Mouse (Mus musculus): ENCODE results near the gene Fam19a4. TPM values are rescaled to one million over a fixed set of nuclear protein-coding genes. Genes with fewer than 3 reads are reported as not detected.

Fam19a4 gene
- under 1 TPM; 0.23 to 0.46 TPM for total RNA-seq (2021)
- long read RNA-seq, experiment 1: 0 reads
- long read RNA-seq, experiment 2, partial matches to known transcripts: 0 of 1 reads
- long read RNA-seq, experiment 2, other reads (novel, unspliced or antisense): 0 of 1 reads

DNA sequence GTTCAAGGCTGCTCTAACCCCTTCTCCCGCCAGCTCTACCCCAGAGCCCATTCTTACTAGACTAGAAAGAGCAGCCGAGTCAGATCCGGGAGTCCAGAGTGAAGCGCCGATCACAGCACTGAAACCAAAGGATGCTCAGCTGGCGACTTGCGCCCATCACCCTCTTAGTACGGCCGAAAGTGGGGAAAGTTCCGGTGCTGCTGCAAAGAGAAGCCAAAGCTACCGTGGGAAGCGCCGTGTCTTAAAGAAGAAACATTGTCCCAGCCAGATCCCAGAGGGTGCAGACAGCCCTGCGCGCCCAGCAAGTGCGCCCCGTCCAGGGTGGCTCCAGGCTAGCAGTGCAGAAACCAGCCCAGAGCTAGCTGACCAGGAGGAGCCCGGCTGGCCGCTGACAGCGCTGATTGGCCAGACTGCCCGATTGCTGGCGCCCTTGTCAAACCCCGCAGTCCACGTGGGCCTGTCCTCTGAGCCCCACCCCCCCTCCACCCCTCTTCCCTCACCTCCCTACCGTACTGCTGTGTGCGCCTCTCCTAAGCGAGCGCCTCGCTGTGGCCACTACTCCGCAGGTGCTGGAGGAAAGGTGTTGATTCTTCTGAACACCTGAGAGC is at the start of gene Fam19a4:
Gene Fam19a4 (minus strand): TSS at position 340 of the 608 bp plus-strand sequence.
- DNase-seq: no peak

DNA sequence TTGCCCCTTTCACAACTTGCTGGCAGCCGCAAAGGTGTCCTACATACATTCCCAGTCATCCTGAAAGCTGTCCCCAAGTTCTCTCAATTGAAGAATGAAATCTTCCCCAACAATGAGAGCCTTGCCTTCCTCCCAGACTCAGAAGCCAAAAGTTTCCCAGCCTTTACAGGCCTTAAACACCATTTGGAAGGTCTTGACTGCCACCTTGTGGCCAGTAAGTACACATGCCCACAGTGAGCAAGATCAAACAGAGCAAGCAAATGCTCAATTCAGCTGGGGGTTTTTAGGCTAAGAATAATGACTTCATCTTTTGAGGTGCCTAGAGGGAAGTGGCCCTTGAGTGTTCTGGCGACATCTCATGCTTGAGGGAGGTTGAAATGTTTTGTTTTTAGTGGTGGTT is 46.6 kb upstream of the Fam19a4 start:
- no peak for DNase-seq

DNA sequence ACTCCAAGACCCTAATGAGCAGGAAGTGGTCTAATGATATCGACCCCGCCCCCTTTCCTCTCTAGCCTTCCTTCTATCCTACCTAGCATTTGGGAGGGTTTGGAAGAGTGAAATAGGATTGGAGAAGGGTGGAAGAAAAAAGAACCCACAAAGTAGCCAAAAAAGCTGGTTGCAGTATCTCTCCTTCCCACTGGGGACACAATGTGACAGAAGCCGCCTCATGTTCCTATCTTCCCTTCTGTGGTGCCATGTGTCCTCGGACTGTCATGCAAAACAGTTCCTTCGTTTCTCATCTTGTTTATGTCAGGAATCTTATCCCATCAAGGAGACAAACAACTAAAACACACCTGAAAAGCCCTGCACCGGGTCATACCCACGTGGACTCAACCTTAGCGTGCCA is 45.9 kb upstream of the Fam19a4 start:
- no peak for DNase-seq

DNA sequence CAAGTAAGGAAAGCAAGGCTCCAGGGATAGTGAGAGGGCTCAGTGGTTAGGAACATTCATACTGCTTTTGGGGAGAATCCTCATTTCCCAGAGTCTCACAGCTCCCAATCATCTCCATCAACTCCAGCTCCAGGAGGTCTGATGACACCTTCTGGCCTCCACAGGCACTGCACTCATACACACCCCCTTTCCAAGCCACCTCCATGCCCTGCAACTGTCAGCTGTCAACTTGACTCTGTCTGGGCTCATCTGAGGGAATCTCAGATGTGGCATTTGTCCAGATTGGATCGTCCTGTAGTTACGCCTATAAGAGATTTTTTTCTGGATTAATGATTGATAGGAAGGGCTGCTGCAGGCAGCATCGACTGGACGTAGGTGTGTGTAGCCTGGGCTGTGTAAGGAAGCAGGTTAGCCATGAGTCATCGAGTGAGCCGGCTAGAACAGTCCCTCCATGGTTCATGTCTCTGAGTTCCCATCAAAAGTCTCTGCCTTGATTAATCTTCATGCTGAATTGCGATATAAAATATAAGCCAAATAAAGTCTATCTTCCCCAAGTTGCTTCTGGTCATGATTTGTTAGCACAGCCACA is 44.1 kb upstream of the Fam19a4 start:
- DNase-seq: no peak

DNA sequence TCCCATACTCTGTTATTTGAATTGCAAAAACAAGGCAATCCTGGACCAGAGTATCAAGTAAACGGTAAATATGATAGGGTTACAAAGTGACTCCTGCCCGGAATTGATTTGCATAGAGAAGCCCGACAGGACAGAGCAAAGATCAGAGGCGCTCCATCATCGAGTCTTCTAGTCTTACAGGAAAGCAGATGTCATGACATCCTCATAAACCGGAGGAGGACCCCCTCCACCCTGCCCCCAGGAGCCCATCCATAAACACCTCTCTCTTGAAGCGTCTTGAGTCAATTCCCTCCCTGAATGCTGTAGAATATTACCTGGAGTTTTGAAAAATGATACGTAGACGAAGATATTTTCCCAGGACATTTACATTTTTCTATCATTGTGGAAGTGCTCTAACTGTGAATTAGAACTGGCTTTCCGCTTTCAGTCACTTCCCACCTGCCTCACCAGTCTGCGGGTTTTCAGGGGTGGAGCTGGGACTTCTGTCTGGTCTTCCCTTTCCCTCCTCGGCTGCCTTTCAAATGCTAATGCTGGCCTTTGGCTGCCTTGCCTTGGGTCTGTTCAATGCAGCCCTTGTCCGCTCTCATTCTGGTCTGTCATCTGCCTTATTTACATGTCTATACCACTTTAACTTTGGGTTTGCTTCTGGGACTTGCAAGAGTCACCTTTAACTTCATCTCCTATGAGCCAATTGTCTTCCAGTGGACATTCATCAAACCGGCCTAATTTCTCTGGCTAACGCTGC is 41.9 kb upstream of the Fam19a4 start:
- DNase-seq: no peak

DNA sequence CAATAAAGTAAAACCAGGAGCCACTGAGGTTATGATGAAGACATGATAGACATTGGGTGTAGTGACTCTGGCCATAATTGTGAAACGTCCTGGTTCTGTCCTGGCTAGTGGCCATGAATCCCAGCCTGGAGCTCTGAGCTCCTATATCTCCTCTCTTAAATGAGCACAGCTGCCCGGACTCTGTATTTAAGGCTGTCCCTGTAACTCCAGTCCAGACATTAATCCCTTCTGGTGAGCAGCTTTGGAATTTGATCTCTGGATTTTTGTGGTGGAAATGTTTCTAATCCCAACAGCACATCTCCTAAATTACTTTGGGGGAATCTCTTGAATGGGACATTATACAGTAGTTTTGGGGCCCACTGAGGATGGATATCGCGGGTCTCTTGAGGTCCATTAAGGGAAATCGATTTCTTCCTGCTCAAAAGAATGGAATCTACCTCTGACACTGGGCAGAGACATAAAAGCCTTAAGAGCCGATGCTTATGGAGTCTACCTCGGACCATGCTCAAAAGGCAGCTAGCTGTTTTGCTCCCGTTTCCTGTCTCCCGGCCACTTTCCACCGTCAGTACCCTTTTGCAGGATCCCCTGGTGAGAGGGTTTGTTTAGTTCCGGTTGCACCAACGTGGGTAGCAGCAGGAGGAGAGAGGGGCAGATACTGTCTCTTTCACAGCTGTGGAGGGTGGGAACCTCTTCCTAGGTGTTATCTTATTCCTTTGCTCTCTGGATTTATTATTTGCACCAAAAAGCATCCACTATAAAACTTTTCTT is 41.2 kb upstream of the Fam19a4 start:
- no peak for DNase-seq

DNA sequence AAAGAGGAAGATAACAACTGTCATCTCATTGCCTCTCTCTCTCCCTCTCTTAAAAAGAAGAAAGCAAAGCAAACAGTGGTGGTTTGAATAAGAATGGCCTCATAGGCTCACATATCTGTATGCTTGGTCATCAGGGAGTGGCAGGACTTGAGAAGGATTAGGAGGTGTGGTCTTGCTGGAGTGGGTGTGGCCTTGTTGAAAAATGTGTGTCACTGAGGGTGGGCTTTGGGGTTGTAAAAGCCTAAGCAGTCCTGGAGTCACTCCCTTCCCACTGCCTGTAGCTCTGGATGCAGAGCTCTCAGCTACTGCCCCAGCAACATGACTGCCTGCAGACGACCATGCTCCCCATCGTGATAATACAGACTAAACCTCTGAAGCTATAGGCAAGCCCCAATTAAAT is 22.1 kb upstream of the Fam19a4 start:
- no peak for DNase-seq

DNA sequence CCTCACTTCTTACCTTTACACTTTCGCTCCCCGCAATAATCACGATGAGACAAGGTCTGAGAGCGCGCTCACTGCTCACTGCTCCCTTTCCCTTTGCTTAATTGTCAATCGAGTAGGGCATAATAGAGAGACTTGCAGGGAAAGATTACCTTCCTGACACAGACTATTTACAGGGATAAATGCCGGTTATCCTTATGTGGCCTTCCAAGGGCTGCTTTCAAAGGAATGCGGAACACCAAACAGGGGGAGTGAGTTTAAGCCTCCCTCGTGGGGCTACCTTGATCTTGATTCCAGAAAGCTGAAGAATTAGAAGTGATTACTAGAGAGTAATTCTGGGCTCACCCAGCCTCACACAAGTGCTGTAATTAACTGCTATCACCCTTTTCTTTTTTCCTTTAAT is 19.8 kb upstream of the Fam19a4 start:
- no peak for DNase-seq

DNA sequence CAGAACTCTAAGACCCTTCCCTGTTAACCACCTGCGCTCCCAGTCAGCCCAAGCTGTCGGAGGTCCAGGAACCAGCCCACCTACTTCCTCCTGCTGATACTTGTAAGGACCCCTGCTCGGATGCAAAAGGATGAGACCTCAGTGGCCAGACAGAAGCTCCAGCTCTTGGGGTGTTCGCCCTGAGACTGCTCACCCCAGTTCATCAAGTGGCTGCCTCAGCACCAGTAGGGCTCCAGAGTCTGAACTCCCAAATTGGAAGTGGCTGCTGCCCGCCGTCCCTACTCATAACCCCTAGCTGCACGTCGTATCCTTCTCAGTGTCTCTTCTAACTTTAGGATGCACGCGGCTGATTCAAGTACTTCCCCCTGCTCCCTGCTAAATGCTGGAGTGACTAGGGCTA is 614 bp downstream of the Fam19a4 start:
- no peak for DNase-seq

DNA sequence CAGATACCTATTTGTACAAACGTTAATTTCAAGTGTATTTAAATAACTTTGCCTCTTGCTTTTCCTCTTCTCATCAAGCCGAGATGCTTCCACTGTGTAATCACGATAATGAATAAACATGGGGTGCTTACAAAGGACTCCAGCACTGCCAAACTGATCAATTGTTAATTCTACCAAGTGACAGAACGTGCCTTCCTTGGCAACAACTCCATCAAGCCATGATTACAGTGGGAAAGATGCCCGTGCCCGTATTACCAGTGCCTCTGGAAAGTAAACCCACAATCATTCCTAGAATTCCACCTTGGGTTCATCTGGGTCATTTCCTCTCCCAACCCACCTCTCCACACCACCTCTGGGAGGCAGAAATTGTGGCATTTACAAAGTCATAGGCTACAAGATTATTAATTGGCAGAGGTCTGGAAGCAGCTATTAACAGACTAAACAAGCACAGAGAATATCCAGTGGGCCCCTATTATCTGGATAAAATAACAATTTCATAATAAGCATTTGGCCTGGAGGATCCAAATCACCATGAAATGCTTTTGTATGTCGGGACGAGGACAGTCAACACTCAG is 7.9 kb downstream of the Fam19a4 start:
- no peak for DNase-seq

DNA sequence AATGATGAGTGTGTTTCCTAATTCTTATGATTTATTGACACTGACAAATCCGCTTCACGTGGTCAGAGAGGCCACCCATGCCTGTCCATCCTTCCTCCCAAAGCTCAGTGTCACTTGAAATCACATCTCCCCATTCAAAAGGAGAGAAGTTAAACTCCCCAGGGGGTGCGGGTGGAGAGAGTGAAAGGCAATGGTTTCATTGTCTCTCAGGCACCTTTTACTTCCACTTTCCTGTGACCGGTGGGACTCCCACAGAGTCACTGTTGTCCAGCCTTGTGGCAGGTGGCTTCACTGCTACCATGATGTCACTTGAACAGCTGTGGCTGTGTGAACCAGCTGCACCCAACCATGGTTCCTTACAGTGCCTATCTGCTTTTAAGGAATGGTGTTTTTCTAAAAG is 11.8 kb downstream of the Fam19a4 start:
- DNase-seq: no peak

DNA sequence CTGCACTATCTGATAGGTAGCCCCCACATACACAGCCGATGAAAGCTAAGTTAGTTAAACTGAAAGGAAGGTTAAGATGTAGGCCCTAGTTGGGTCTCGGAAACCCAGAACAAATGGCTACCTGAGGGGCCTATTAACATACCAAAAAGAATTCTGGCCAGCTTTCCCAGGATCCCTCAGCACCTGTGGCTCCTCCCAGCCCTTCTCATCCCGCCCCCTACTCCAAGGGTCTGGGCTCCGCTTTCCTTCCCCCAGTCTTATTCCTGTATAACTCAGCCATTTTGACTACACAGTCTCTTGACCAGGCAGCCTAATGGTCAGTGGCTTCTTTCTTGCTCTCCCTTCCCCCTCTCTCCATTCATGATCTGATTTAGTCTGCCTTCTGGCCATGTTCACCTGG is 13.7 kb downstream of the Fam19a4 start:
- no peak for DNase-seq

DNA sequence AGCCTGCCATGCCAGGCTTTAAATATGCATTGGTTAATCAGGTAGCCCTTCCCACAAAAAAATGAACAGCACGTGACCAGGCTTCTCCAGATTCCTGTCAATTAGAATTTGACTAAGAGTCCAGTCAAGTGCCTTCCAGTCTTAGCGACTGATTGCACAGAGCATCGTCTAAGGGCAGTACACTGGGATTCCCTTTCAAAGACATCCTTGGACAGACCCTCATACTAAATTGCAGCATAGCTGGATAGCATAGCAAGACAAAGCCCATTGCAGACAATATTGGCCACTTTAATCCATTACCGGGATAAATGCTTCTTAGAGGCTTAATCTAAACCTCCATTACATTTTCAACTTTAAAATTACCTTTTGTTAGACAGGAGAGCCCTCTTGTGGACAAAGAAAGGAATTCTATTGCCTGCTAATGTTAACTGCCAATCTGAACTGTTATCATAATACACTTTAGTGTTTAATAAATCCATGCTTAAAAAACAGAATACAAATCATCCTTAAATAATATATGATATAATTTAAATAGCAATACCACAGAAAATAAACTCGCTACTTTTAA is 33.0 kb downstream of the Fam19a4 start:
- no peak for DNase-seq

DNA sequence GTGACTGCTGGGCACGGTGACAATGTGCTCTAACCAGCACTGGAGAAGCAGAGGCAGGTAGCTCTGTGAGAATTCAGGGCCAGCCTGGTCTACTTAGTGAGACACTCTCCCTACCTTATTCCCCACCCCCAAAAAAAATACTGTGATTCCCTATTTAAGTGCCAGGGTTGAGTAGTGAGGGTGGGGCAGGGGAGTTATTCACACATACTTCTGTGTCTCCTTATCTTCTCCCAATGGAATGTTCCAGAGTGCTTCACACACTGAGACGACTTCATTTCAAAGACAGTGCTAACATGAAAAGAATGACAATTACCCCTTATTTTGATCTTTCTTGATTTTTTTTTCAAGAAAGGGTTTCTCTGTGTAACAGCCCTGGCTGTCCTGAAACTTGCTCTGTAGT is 40.9 kb downstream of the Fam19a4 start:
- DNase-seq: no peak

DNA sequence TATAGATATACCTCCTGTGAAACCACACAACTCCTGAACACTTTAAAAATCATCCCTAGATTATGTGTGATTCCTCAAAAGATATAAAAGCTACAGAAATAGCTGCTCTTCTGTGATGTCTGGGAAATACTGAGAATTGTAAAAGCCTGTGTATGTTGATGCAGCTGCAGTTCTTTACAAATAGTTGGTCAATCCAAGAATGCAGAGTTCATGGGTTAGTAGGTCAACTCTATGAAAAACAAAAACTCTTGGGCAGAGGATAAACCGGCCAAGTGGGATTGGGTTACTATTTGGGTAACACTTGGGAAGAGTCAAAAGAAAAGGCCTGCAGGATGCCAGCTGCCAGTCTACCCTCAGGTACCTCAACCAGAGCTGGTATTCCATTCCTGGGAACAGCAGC is 43.5 kb downstream of the Fam19a4 start:
- DNase-seq: no peak

DNA sequence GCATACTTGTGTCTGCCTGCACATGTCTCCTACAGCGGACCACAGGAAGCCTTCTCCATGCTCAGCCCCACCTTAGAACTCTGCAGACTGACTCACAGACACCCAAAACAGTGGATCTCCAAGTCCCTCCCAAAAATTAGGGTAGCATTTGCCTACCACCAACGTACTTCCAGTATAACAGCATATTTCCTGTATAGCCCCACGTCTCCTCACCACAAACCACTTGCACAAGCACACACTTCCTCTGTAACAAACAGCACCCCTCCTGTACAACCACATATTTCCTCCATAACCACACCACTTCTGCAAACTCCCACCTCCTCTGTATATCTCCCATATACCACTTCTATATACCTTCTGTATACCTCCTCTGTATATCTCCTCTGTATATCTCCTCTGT is 44.2 kb downstream of the Fam19a4 start:
- no peak for DNase-seq

DNA sequence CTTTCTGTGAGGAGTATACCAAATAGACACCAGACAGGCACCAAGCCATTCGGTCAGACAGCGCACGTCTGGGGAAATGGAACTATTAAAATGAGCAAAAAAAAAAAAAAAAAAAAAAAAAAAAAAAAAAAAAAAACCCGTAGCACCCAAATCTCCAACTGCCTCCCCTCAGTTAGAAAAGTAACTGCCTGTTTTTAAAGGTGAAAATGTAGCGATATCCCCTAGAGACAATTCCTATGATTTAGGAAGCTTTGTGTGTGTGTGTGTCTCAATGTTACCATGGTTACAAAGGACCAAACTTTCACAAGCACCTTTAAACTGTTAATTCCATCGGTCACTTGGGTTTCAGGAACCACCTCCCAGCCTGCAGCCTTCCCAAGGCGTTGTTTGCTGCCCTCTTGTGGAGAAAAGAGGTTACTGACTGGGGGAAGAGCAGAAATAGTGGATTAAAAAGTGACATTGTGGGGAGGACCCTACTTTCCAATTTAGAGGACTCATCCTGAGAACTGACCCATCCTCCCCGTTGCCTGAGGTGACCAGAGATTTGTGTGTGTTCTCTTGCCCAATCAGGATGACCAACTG is 53.6 kb downstream of the Fam19a4 start:
- no peak for DNase-seq

DNA sequence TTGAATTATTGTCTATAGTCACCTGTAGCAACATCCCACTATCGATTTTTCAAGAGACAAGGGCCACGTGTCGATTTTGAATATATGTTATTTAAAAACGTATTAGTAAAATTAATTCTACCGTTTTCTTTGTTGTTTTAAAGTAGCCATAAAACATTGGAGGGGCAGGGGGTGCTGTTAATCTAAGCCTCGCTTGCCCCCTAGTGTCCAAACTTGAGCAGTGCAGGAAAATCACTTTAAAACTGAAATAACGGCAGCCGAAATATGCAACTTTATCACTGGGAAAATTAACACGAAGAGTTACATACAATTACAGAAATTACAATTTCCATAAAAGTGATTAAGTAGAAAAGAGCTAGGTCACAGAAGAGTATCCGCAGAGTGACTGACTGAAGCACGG is 55.2 kb downstream of the Fam19a4 start:
- no peak for DNase-seq

DNA sequence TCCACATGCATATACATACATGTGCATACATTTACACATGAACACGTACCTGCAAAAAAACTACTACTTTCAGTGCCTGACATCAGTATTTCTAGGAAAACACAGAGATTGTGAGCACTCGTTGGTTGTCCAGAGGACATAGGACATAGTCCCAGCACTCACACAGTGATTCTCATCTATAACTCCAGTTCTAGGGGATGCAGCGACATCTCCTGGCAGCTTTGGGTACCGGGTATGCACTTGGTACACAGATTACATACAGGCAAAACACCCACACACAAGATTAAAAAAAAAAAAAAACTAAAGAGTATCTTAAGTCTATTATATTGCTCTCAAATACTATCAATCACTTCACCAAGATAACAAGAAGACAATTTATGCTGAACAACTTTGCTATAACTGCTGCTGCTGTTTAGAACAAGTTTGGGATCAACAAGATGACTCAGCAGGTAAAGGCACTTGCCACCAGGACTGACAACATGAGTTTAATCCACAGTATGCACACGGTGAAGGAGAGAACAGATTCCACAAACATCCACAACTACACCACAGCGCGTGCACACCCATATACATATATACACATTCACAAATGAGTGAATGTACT is 64.6 kb downstream of the Fam19a4 start:
- DNase-seq: no peak

DNA sequence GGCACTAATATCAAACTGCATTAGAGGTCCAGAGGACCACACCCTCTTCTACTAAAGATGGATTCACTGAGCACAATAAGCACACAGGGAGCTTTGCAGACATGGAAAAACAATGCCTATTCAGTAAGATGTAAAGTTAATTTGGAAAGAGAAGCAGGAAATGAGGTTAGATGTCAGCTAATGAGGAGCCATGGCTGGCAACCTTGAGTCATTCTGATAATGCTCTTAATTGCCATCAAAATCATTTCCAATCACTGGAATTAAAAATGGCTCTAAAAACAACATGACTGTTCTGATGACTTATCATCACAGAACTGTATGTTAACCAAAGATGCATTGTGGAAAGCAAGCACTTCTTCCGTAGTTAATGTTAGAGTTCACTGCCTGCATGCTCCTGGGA is 68.5 kb downstream of the Fam19a4 start:
- no peak for DNase-seq

DNA sequence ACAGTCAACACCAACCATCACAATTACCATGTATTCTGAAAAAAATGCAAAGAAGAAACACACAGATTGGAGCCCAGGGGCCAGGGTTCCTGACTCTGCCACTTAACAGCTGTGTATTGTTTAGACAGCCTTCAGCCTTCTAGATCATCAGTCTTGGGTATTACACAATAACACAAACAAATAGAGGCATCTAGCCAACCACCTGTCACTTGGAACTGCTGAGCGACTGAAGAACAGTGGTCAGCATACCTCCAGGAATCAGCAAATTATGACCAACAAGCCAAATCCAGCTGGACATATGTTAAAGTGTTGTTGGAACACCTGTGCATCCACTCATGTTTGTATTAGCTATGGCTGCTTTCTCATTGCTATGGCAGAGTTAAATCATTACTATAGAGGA is 82.7 kb downstream of the Fam19a4 start:
- DNase-seq: no peak

All from gastrocnemius, postnatal 25 days (tissue).